Mouse (Mus musculus): Measurements from ENCODE around the gene Krt8.

The Krt8 gene

DNA sequence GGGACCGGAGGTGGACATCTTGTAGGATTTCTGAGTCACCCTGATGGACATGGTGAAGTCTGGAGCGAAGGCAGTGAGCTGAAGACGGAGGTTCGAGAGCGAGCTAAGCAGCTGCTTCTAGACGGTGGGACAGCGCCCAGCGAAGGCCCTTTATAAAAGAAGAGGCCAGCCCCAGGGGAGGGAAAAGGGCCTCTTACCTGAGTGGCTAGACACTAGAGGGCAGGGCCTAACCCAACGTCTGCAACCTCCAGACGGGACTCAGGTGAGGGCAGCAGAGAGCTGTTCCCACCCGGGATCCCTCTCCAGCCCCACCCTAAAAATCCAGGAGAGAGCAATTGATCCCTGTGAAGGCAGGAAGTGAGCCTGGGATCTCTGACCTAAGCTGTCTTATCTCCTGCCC lies at the start of gene Krt8:
TSS of gene Krt8 (minus strand) at position 294 of the 400 bp plus-strand sequence.
- DNase-seq, result no peak

DNA sequence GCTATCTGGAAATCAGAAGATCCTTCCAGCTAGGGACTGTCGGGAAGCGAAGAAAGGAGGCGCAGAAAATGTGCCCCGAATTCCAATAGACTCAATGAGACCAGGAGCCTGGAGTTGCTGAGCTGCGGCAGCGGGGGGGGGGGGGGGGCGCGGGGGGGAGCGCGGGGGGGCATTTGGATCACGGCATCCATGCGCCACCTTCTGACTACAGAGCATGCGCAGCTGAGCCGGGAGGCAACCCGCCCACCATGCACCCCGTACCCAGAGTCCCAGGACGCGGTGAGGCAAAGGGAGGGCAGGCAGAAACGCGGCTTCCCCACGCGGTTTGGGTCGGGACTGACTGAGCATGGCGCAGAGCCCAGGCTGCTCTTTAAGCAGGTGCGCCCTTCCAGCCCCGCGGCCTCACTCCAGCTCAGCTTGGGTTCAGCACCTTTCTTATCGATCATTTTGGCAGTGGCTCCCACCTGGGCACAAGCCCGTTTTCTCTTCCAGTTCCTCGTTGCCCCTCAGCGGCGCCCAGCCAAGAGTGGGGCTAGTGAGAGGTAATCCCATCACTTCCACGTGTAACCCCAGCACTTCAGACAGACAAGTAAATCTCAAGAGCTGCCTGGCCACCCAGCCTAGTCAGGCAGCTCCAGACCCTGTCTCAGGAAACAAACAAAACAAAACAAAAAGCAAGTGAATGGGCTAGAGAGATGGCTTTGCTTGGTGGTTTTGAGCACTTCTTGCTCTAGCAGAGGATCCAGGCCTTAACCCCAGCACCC lies 47.8 kb upstream of the Krt8 start:
- peak; percentile 24 for DNase-seq

DNA sequence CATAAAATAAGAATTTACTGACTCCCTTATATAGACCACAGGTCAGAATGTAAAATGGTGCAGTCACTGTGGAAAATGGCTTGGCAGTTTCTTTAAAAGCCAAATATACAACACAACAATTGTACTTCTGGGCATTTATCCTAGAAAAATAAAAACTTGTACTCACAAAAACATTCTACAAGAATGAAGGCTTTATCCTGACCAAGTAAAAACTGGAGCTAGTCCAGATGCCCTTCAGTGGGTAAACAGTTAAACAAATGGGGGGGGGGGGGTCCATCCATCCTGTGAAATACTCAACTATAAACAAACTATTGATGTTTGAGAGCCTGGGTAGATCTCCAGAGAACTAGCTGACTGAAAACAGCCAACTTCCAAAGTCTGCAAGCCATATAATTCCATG lies 45.6 kb upstream of the Krt8 start:
- no peak for DNase-seq

DNA sequence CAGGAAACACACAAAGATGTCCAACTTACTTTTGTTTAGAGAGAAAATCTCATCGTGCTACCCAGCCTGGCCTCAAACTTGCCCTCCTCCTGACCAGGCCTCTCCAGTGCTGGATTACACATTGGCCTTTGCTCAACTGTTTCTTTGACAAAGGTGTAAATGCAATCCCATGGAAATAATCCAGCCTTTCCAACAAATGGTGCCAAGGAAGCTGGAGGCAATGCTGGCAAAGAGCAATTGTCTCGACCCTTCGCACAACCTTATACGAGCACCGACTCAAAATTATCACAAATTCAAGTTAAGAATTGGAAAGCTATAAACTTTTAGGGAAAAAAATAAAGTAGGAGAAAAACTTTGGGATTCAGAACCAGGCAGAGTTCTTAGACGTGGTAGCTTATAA lies 43.7 kb upstream of the Krt8 start:
- no peak for DNase-seq

DNA sequence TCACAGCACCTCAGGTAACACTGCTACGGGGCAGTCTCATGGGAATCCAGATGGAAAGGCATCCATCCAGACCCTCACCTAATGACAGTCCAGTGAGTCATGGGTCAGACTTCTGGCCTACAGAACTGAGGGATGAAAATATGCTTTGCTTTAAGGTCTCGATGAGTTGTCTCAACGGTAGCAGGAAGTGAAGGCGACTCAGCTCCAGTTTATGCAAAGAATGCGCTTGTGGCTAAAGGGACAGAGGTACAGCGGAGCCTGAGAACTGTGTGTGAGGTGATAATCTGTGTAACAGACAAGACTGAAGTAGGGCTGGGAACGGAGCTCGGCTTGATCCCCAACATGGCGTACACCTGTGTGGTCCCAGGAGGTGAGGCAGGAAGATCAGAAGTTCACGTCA lies 41.4 kb upstream of the Krt8 start:
- no peak for DNase-seq

DNA sequence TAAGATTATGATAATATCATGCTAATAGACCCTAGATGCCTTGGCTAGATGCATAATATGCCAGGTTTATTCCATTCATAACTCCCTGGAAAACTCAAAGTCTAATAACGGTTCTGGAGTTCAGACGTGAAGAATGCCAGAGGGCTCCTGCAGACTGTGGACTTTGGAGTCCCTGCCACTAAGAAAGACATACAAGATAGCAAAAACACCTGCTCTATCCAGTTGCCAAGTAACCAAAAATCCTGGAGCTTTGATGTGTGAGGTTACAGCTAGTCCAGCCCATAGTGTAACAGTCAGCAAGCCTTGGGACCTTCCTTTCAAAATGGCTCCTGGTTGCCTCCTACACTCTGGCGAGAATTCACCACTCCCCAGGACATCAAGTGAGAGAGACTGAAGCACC lies 40.5 kb upstream of the Krt8 start:
- no peak for DNase-seq

DNA sequence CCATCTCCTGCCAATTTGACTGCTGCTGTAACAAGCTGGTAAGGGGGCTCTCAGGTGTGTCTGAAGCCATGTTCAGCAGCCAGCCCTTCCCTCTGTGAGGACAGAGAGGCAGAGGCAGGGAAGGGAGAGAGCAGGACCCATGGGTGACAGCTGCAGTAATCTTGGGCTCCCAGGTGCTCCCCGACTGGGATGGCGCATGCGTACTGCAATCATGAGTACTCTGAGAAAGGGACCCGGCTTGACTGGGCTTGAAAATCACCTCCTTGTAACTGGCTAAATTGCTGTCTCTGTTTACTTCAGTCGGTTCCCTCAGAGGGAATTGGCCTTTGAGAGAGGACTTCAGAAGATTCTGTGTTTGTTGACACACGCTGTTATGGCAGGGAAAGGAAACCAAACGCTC lies 37.7 kb upstream of the Krt8 start:
- no peak for DNase-seq

DNA sequence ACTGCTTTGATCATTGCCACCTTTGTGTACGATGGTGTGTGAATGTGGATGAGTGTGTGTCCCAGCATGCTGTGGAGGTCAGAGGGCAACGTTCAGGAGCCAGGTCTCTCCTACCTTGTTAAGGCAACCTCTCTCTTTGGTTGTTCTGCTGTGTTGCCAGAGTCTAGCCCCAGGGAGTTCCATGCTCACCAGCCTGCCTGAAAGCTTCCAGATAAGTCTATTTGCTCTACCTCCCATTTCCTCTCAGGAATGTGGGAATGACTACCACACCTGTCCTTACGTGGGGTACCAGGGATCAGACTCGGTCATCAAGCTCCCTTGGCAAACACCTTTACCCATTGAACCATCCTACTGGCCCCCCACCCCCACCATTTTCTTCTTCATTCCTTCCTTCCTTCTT lies 36.0 kb upstream of the Krt8 start:
- no peak for DNase-seq

DNA sequence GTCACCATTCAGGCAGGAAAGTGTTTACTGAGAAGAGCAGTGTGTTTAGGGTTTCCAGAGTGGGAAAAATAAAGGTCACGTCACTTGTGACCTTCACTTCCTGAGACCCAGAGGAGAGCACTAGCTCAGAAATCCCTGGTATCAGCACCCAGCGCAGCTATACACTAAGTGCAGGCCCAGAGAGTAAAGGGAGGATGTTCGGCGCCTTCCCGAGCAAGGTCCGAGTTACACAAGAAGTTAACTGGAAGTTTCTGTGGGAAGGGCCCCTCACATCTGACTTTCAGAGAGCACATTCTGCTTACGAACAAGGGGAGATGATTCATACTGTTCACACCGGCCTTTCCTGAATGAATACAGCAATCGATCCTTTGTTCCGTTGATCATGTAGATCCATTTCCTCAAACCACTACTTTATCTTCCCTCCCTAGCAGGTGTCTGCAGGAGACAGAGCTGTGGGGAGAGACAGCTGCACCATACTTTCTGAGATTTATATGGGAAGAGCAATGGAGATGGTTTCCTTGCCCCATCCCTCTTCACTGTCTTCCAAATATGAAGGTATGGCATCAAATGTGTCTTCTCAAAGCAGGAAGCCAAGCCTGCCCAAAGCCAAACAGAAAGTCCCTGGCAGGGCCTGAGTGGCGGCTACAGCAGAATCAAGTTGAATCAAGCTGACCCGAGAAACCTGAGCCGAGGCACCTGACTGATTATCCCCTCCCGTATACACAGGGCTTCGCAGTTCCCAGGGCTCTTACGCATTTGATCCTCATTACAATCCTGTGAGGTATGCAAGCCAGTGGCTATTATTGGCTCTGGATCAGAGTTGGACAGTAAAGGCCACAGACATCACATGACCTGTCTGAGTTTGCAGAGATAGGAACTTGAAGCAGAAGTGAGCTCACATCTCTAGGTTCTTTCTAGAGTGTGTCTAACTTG lies 30.1 kb upstream of the Krt8 start:
- no peak for DNase-seq

DNA sequence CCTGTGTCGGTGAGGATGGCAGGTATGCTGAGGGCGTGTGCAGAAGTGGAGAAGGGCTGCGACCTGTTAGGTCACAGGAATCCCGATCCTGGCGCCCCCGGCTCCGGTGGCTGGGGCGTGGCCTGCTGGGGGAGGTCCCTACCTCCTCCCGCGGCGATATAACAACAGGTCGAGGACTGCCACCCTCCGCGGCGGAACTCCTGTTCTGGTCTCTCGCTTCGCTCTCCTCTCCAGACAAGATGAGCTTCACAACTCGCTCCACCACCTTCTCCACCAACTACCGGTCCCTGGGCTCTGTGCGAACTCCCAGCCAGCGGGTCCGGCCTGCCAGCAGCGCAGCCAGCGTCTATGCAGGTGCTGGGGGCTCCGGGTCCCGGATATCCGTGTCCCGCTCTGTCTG lies 23.8 kb upstream of the Krt8 start, which contains the start of gene Krt18:
TSS of gene Krt18 (plus strand) at position 141 of the 400 bp plus-strand sequence.
- no peak for DNase-seq

DNA sequence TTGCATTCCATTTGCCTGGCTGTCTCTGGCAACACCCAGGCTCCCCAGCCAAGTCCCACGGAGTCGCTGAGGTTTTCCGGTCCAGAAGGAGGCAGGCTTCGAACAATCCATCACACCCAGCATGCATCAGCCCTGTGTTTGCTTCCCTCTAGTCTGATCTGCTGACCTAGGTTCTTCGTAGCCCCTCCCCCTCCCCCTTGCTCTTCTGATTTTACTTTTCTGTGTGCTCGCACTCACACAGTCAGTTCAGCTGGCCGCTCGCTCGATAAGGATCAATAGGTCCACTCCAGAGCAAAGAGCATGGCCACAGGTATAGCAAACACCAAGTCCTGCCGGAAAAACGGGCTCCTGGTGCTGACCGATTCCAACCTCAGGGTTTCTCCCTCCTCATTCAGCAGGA lies 22.1 kb upstream of the Krt8 start:
- DNase-seq, result no peak

DNA sequence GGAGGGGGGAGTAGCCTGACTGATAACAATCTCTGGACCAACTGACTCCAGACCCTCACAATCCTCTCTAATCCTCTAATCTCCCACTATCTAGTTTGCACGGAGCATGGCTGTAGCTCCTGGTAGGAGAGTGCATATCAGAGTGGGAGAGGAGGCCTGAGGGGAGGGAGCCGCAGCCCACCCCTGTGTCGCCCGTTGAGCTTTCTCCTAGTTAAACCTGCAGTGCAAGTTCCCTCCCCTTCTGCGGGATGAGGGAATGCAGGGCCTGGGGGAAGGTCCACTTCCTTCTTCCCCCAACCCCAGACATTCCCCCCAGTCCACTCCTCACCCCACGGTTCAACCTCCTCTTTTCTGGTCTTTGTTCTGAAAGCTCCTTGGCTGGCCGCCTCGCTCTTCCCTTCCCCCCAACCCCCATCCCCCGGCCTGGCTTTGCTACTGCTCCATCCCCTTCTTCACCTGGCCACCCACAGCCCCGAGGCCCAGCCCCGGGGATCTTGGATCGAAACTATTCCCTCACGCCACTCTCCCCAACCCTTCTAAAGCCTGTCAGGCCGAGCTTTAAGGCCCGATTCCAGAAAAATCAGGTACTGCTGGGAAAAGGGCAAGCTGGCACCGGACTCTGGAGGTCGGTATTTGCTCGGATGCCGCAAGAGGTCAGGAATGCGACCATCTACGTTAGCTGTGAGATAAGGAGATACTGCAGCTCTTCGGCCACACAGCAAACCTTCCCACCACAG lies 21.0 kb upstream of the Krt8 start:
- no peak for DNase-seq

DNA sequence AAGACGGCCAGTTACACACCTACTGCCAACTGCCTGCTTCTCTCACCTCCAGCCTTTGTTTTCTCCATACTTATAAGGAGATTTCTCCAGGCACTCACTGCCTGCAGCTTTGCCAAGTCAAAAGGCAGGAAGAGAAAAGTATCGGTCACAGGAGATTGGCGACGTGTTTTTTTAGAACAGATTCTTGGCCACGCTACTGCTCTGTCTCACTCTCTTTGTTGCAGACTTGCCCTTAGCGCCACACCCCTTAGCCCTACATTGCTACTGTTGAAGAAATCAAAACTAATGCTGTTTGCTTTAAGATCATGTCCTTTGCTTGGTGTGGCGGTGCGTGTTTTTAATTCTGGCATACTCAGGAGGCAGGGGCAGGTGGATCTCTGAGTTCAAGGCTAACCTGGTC lies 19.6 kb upstream of the Krt8 start:
- no peak for DNase-seq

DNA sequence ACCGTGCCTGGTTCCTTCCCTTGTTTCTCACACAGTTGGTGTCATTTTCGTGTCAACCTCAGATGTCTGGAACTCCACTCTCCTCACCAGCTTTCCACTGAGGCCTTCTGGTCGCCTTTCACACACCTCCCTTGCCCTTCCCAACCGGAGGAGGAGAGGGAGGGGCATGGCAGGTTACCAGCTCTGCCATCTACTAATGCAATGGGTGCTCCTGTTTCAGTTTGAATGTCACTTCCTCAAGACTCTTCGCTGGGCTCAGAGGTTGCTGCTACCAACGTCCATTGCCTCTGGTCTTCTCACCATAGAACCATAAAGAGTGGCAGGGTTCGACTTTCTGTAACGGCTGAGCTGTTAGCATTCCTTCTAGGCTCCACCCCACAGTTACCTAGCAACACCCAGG lies 18.2 kb upstream of the Krt8 start:
- DNase-seq, result no peak

DNA sequence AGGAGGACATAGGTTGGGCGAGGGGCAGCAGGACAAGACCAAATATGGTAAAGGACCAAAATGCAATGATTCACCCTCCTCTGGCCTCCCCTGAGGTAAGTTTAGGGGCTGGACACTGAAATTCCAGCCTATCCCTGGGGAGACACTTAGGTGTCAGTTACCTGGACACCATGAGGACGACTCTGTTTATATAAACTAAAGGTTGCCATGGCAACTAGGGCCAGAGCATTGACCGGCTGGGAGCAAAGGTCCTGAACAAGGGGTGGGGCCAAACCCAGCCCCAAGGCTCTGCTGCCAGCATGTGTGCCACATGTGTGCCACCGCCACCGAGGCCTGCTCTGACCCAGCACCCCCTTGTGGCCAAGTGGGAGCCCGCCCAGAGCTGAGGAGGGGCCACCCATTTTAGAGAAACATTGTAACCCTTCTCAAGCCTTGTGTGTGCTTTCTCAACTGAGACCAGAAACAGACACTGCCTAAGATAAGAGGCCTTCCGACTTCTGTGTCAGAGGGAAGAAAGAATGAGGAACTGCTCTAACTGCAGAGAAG lies 13.7 kb upstream of the Krt8 start:
- DNase-seq, result no peak

DNA sequence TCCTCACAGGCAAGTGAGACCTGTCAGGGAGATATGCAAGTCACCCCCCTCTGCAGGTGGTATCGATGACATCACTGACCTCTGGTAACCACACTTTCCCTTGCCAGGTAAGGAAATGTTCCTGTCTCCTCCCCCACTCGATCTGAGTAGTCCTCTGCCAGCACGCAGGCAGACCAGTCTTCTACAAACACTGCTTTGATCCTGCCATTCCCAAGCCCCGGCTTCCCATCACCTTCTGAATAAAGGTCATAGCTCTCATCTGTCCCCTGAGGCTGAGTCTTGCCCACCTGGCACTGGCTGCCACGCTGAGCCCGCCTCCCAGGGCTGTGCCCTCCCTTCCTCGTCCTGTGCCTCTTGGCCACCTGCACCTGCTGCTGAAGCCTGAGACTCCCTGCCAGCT lies 12.5 kb upstream of the Krt8 start:
- DNase-seq, result no peak

DNA sequence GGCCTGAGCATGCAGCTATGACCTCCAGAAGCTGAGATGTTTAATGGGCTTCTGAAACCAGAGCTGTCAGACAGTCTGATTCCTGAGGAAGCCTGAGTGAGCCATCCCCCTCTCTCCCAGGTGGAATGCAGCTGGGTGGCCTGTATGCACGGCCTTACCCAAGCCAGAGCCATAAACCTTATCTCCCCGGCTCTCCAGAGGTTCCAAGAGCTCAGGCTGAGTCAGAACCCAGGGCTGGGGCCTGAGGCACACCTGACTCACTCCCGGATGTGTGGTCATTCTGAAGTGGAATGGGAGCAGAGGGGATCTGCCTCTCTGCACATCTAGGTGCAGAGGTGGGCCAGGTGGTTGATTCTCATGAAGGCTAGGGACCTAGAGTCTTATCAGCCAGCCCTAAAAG lies 11.8 kb upstream of the Krt8 start:
- no peak for DNase-seq

DNA sequence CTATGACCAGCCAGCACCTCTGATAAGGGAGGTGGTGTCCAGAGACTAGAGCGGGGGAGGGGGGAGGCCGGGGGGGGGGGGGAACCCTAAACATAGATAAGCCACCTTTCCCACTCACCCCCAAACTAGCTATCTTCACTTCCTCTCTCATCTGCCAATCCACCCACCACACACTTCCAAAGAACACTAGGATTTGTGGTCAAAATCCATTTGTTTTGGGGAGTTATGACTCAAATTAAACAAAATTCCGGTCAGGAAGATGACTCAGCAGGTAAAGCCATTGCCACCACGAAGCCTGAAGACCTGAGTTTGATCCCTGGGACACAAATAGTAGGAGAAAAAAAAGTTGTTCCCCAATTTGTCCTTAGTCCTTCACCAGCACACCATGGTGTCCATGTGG lies 10.6 kb upstream of the Krt8 start:
- DNase-seq, result no peak

DNA sequence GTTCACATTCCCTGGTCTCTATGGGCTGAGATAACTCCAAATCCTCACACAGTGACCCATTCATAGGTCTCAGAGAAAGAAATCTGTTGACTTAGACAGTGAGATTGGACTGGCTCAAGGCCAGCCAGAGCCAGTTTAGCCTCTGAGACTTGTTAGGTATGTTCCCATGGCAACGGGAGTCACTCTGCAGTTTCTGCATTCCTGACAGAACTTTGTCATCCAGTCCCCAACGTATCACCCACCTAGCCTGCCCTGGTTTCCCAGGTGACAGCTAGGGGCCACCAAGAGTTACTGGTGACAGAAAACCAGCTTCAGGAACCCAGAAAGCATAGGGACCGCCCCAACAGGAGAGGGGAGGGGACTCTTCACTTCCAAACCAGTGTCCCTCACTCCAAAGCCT lies 9.4 kb upstream of the Krt8 start:
- DNase-seq, result no peak

DNA sequence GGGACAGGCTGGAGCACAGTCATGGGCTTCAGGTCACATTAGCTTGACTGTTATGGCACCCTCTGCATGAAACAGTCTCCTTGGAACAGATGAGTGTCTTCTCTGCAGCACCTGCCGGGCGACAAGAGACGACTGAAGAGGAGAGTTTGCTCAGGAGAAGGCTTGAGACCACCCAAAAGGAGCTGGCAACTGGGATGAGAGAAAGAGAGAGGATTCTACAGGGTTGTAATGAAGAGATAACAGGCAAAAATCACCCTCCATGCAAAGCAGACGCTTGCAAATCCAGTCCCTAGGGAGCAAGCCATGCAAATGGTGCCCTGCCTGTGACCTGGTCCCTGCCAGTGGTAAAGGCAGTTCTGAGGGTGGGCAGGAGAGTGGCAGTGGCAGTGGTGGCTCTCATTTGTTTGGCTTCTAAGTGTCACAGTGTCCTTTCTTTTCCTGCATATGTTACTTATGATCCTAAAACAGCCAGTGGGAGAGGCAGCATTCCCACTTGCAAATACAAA lies 8.0 kb upstream of the Krt8 start:
- no peak for DNase-seq

DNA sequence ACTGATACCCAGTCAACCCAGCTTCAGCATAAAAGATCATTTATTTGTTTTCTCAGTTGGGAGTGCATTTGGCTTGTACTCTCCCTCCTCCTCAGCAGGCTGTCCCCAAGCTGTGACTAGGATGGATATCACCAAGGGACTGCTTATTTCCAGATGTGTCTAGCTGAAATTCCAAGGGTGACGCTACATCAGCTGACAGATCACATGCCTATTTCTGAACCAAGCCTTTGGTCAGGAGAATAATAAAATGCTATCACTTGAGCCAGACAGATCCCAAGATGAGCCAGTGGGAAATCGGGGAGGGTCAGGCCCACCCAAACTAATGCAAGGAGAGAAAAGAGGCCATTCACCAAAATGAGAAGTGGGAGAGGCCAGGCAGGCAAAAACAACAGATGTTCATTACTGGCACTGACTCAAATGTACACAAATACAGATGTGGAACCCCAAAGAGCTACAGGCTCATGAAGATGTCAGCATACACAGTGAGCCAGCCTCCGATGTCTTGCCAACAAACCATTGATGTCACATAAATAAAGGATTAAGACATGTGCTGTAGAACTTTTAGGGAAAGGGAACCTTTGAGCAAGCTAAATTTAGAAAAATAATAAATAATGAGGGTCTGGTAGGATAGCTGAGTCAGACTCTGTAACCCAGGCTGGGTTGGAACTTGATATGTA lies 6.4 kb upstream of the Krt8 start:
- DNase-seq, result no peak

Data from cerebellum, adult 11-12 months (tissue).